Mouse (Mus musculus): ENCODE results near the gene Mterf1a. TPM values are rescaled to one million over a fixed set of nuclear protein-coding genes. Genes with fewer than 3 reads are reported as not detected.

The Mterf1a gene
- polyA plus RNA-seq, 1 experiment from 2014 or later, result 6.1 TPM

DNA sequence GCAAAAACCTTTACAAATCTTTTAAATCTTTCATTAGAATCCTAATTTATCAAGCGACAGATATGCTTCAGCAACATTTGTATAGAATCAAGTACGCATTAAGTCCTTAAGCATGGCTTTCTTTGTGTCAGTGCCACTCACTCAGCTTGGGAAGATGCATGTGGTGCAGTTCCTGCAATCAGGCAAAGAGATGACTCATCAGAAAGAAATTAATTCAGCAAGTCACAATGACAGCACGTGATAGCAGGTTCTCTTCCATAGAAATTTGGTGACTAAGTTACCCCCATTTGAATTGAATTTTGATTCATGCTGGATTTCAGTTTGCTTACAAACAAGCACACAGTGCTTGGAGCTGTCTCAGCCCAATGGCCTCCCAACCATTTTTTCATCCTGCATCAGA, 20.2 kb downstream of the Mterf1a start:
- H3K9ac ChIP-seq (ENCODE audit: low read depth, low read length), result no peak overlapping the region
- H3K4me1 ChIP-seq (ENCODE audit: control insufficient read depth, insufficient read depth, low read depth, low read length), result no peaks in the 10 kb centered on the region
- H3K27me3 ChIP-seq (replicated peaks; ENCODE audit: control insufficient read depth, insufficient read depth, low read length), result no peaks in the 10 kb centered on the region
- WGBS, result 67% methylated on average over 3 of the region's 3 CpGs
- ATAC-seq, result no peak
- H3K9me3 ChIP-seq (ENCODE audit: control insufficient read depth, low read length), result no peaks in the 10 kb centered on the region
- H3K36me3 ChIP-seq (ENCODE audit: control insufficient read depth, insufficient read depth, low read length), result no peaks in the 10 kb centered on the region
- H3K4me2 ChIP-seq (ENCODE audit: low read length), result no peak overlapping the region
- no peak overlapping the region for H3K4me3 ChIP-seq (ENCODE audit: low read length)
- H3K27ac ChIP-seq (ENCODE audit: low read depth, low read length), result no peak overlapping the region

- no peak overlapping the region for H3K9ac ChIP-seq (ENCODE audit: low read depth, low read length)
- no peaks in the 10 kb centered on the region for H3K36me3 ChIP-seq (ENCODE audit: control insufficient read depth, insufficient read depth, low read length)
- no peaks in the 10 kb centered on the region for H3K4me1 ChIP-seq (ENCODE audit: control insufficient read depth, insufficient read depth, low read depth, low read length)
- H3K27ac ChIP-seq (ENCODE audit: low read depth, low read length), result no peak overlapping the region
- no peak for ATAC-seq
- H3K4me2 ChIP-seq (ENCODE audit: low read length), result no peak overlapping the region
- no peak overlapping the region for H3K4me3 ChIP-seq (ENCODE audit: low read length)
- no peaks in the 10 kb centered on the region for H3K9me3 ChIP-seq (ENCODE audit: control insufficient read depth, low read length)
- 38% methylated on average over 1 of the region's 1 CpGs for WGBS
- no peaks in the 10 kb centered on the region for H3K27me3 ChIP-seq (replicated peaks; ENCODE audit: control insufficient read depth, insufficient read depth, low read length)
Observed at GRCm38 (mm10) chr5:3872348-3872747, 21.4 kb downstream of the Mterf1a start.

- no peak for ATAC-seq
- H3K36me3 ChIP-seq (ENCODE audit: control insufficient read depth, insufficient read depth, low read length), result no peaks in the 10 kb centered on the region
- H3K4me2 ChIP-seq (ENCODE audit: low read length), result no peak overlapping the region
- no peak overlapping the region for H3K4me3 ChIP-seq (ENCODE audit: low read length)
- H3K27ac ChIP-seq (ENCODE audit: low read depth, low read length), result no peak overlapping the region
- no peaks in the 10 kb centered on the region for H3K9me3 ChIP-seq (ENCODE audit: control insufficient read depth, low read length)
- 86% methylated on average over 4 of the region's 4 CpGs for WGBS
- H3K27me3 ChIP-seq (replicated peaks; ENCODE audit: control insufficient read depth, insufficient read depth, low read length), result no peaks in the 10 kb centered on the region
- H3K4me1 ChIP-seq (ENCODE audit: control insufficient read depth, insufficient read depth, low read depth, low read length), result no peaks in the 10 kb centered on the region
- no peak overlapping the region for H3K9ac ChIP-seq (ENCODE audit: low read depth, low read length)
Observed at GRCm38 (mm10) chr5:3870161-3870560, 23.6 kb downstream of the Mterf1a start.

DNA sequence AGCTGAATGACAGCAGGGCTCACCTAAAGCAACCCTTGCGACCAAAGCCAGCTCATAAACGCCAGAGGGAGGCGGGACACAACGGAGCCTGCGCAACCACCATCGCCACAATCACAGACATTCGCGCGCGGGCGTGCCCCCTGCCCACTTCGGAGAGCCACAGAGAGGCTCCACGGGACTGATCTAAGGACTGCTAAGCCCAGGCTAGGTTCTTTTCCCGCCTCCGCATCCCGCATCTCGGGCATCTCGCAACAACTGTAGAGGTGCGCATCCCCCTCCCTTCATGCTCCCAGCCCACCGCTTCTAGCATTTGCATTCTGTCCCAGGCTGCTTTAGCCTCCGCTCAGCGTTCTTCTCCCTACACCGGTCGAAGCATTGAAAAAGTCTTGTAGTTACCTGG, 48.7 kb downstream of the Mterf1a start, which contains the start of gene Lrrd1:
Gene Lrrd1, plus strand, starts transcription at position 148 of the 400 bp plus-strand sequence.
- 3% methylated on average over 24 of the region's 24 CpGs for WGBS
- Histone ChIP-seq H3K4me3 (ENCODE audit: low read length) (peak within 1 kb of the TSS; percentile 41), H3K4me2 (ENCODE audit: low read length) (peak within 1 kb of the TSS; percentile 69), H3K9ac (ENCODE audit: low read depth, low read length) (peak within 1 kb of the TSS; percentile 33), H3K9me3 (ENCODE audit: control insufficient read depth, low read length) (no peaks in the 10 kb centered on the region), H3K27me3 (replicated peaks; ENCODE audit: control insufficient read depth, insufficient read depth, low read length) (no peaks in the 10 kb centered on the region), H3K27ac (ENCODE audit: low read depth, low read length) (no peak within 1 kb of the TSS), H3K4me1 (ENCODE audit: control insufficient read depth, insufficient read depth, low read depth, low read length) (no peaks in the 10 kb centered on the region; the same call in 1 of the 2 replicates), H3K36me3 (ENCODE audit: control insufficient read depth, insufficient read depth, low read length) (peaks cover 10% of the 10 kb centered on the region; the same call in 1 of the 2 replicates)
- ATAC-seq, result peak; percentile 75

Other genes starting within 250 kb of the Mterf1a start
- gene Tmbim7, start 242.8 kb downstream of the Mterf1a start, polyA plus RNA-seq (2015; fragmentation: Nextera tagmentation; extraction: Ambion mirVana), result not detected in 2 replicates
- gene Gatad1, start 236.7 kb downstream of the Mterf1a start, polyA plus RNA-seq (2015; fragmentation: Nextera tagmentation; extraction: Ambion mirVana), result 61.5 and 63.3 TPM in 2 replicates
- gene Ankib1, start 91.0 kb downstream of the Mterf1a start, polyA plus RNA-seq (2015; fragmentation: Nextera tagmentation; extraction: Ambion mirVana), result 15.4 and 15.6 TPM in 2 replicates
- gene Krit1, start 90.7 kb downstream of the Mterf1a start, polyA plus RNA-seq (2015; fragmentation: Nextera tagmentation; extraction: Ambion mirVana), result 43.2 and 46.0 TPM in 2 replicates
- 0.13 and 0.19 TPM in 2 replicates for gene Lrrd1, start 48.8 kb downstream of the Mterf1a start, polyA plus RNA-seq (2015; fragmentation: Nextera tagmentation; extraction: Ambion mirVana)
- 282 and 289 TPM in 2 replicates for gene Akap9, start 34.1 kb upstream of the Mterf1a start, polyA plus RNA-seq (2015; fragmentation: Nextera tagmentation; extraction: Ambion mirVana)
- 144 and 145 TPM in 2 replicates for gene Cyp51, start 210.8 kb upstream of the Mterf1a start, polyA plus RNA-seq (2015; fragmentation: Nextera tagmentation; extraction: Ambion mirVana)

All from hindbrain, embryonic 16.5 days (tissue).